Mouse (Mus musculus): Measurements from ENCODE around the gene Olfr768. TPM values are rescaled to one million over a fixed set of nuclear protein-coding genes. Genes with fewer than 3 reads are reported as not detected.

Olfr768 gene
- polyA plus RNA-seq, 1 experiment from 2014 or later, result not detected

Other genes with a start within 250 kb of the Olfr768 start
- 1.7 and 2.0 TPM in 2 replicates for gene Gdf11, start 207.7 kb downstream of the Olfr768 start, polyA plus RNA-seq (2015; fragmentation: Nextera tagmentation; extraction: Ambion mirVana)
- 402 and 430 TPM in 2 replicates for gene Cd63, start 198.4 kb downstream of the Olfr768 start, polyA plus RNA-seq (2015; fragmentation: Nextera tagmentation; extraction: Ambion mirVana)
- 13.0 and 14.6 TPM in 2 replicates for gene Rdh5, start 176.5 kb downstream of the Olfr768 start, polyA plus RNA-seq (2015; fragmentation: Nextera tagmentation; extraction: Ambion mirVana)
- 224 and 225 TPM in 2 replicates for gene Bloc1s1, start 175.3 kb downstream of the Olfr768 start, polyA plus RNA-seq (2015; fragmentation: Nextera tagmentation; extraction: Ambion mirVana)
- 10.3 and 11.9 TPM in 2 replicates for gene Itga7, start 165.6 kb downstream of the Olfr768 start, polyA plus RNA-seq (2015; fragmentation: Nextera tagmentation; extraction: Ambion mirVana)
- gene Mettl7b, start 138.4 kb downstream of the Olfr768 start, polyA plus RNA-seq (2015; fragmentation: Nextera tagmentation; extraction: Ambion mirVana), result 0.67 TPM in 1 of 2 replicates, not detected in the other
- not detected in 2 replicates for gene Olfr9, start 109.9 kb downstream of the Olfr768 start, polyA plus RNA-seq (2015; fragmentation: Nextera tagmentation; extraction: Ambion mirVana)
- not detected in 2 replicates for gene Olfr763, start 88.6 kb downstream of the Olfr768 start, polyA plus RNA-seq (2015; fragmentation: Nextera tagmentation; extraction: Ambion mirVana)
- not detected in 2 replicates for gene Olfr764-ps1, start 59.5 kb downstream of the Olfr768 start, polyA plus RNA-seq (2015; fragmentation: Nextera tagmentation; extraction: Ambion mirVana)
- gene Olfr765, start 49.4 kb downstream of the Olfr768 start, polyA plus RNA-seq (2015; fragmentation: Nextera tagmentation; extraction: Ambion mirVana), result not detected in 2 replicates
- gene Olfr766-ps1, start 30.4 kb downstream of the Olfr768 start, polyA plus RNA-seq (2015; fragmentation: Nextera tagmentation; extraction: Ambion mirVana), result not detected in 2 replicates
- not detected in 2 replicates for gene Olfr767, start 16.5 kb downstream of the Olfr768 start, polyA plus RNA-seq (2015; fragmentation: Nextera tagmentation; extraction: Ambion mirVana)
- not detected in 2 replicates for gene Olfr769, start 18.5 kb upstream of the Olfr768 start, polyA plus RNA-seq (2015; fragmentation: Nextera tagmentation; extraction: Ambion mirVana)
- not detected in 2 replicates for gene Olfr770, start 39.6 kb upstream of the Olfr768 start, polyA plus RNA-seq (2015; fragmentation: Nextera tagmentation; extraction: Ambion mirVana)
- gene Olfr771, start 65.4 kb upstream of the Olfr768 start, polyA plus RNA-seq (2015; fragmentation: Nextera tagmentation; extraction: Ambion mirVana), result not detected in 2 replicates
- gene Olfr772, start 78.5 kb upstream of the Olfr768 start, polyA plus RNA-seq (2015; fragmentation: Nextera tagmentation; extraction: Ambion mirVana), result not detected in 2 replicates
- not detected in 2 replicates for gene Olfr773, start 88.0 kb upstream of the Olfr768 start, polyA plus RNA-seq (2015; fragmentation: Nextera tagmentation; extraction: Ambion mirVana)
- gene Olfr774, start 136.8 kb upstream of the Olfr768 start, polyA plus RNA-seq (2015; fragmentation: Nextera tagmentation; extraction: Ambion mirVana), result not detected in 2 replicates
- not detected in 2 replicates for gene Olfr775, start 149.0 kb upstream of the Olfr768 start, polyA plus RNA-seq (2015; fragmentation: Nextera tagmentation; extraction: Ambion mirVana)
- gene Olfr776, start 159.8 kb upstream of the Olfr768 start, polyA plus RNA-seq (2015; fragmentation: Nextera tagmentation; extraction: Ambion mirVana), result not detected in 2 replicates
- not detected in 2 replicates for gene Olfr777, start 172.1 kb upstream of the Olfr768 start, polyA plus RNA-seq (2015; fragmentation: Nextera tagmentation; extraction: Ambion mirVana)
- gene Olfr780, start 218.7 kb upstream of the Olfr768 start, polyA plus RNA-seq (2015; fragmentation: Nextera tagmentation; extraction: Ambion mirVana), result not detected in 2 replicates
- not detected in 2 replicates for gene Olfr781, start 229.5 kb upstream of the Olfr768 start, polyA plus RNA-seq (2015; fragmentation: Nextera tagmentation; extraction: Ambion mirVana)
- gene Olfr782, start 249.5 kb upstream of the Olfr768 start, polyA plus RNA-seq (2015; fragmentation: Nextera tagmentation; extraction: Ambion mirVana), result not detected in 2 replicates

Measured in heart, embryonic 16.5 days (tissue).